Mouse (Mus musculus) forebrain, embryonic 13.5 days (tissue): Measurements from ENCODE around the gene Naglu. TPM values are rescaled to one million over a fixed set of nuclear protein-coding genes. Genes with fewer than 3 reads are reported as not detected.

ENCODE experiments used
- ATAC-seq: fragments of 200-750 bp; cut with Nextera tagmentation; 2 replicates; pipeline ENCODE4 v1.8.0; 2017
- H3K27ac ChIP-seq: fragments of 300-500 bp; sonication (generic); 2 replicates; pipeline ENCODE4 v1.5.1; 2015; ENCODE audit warnings: inconsistent platforms, mild to moderate bottlenecking, moderate library complexity
- H3K27me3 ChIP-seq: fragments of 300-500 bp; sonication (generic); 2 replicates; pipeline ENCODE4 v1.6.1; 2015; ENCODE audit warnings: mild to moderate bottlenecking, inconsistent platforms
- H3K36me3 ChIP-seq: fragments of 300-500 bp; sonication (generic); 2 replicates; pipeline ENCODE4 v1.6.1; 2015; ENCODE audit warnings: mild to moderate bottlenecking, inconsistent platforms; ENCODE audit not compliant: poor library complexity, severe bottlenecking
- H3K4me1 ChIP-seq: fragments of 300-500 bp; sonication (generic); 2 replicates; pipeline ENCODE4 v1.6.1; 2015; ENCODE audit warnings: inconsistent platforms
- H3K4me2 ChIP-seq: fragments of 300-500 bp; sonication (generic); 2 replicates; pipeline ENCODE4 v1.6.1; 2015; ENCODE audit warnings: inconsistent platforms, mild to moderate bottlenecking, moderate library complexity
- H3K4me3 ChIP-seq: fragments of 300-500 bp; sonication (generic); 2 replicates; pipeline ENCODE4 v1.5.1; 2015; ENCODE audit warnings: mild to moderate bottlenecking, inconsistent platforms
- H3K9ac ChIP-seq: fragments of 300-500 bp; sonication (generic); 2 replicates; pipeline ENCODE4 v1.6.1; 2015; ENCODE audit warnings: mild to moderate bottlenecking, inconsistent platforms
- H3K9me3 ChIP-seq: fragments of 300-500 bp; sonication (generic); replicated peaks from 2 replicates; pipeline ENCODE4 v1.6.1; 2016; ENCODE audit warnings: inconsistent platforms
- WGBS: fragments of 180-500 bp; shearing (Covaris S2); methylation state at CpG from one replicate; pipeline ENCODE4 v1.1.7; 2015; 5-methylcytosine and 5-hydroxymethylcytosine counted together
- polyA plus RNA-seq: library from polyadenylated mRNA; unstranded; fragments of >200 nt; fragmentation: Nextera tagmentation; extraction: Ambion mirVana; gene quantifications from 2 replicates; pipeline ENCODE4 v1.2.1, GENCODE M21; 2015

The Naglu gene
- polyA plus RNA-seq, 1 experiment from 2014 or later: 4.8 TPM

GRCm38 (mm10) chr11:101037795-101038194, 32.0 kb upstream of the Naglu start:
- WGBS: 84% methylated on average over 10 of the region's 10 CpGs
- Histone ChIP-seq H3K4me1 (no peaks in the 10 kb centered on the region), H3K9me3 (no peaks in the 10 kb centered on the region), H3K27me3 (no peaks in the 10 kb centered on the region), H3K4me2 (no peak overlapping the region), H3K4me3 (no peak overlapping the region), H3K27ac (no peak overlapping the region), H3K9ac (no peak overlapping the region), H3K36me3 (peaks cover 94% of the 10 kb centered on the region)
- ATAC-seq: no peak

- Histone ChIP-seq H3K9ac (no peak overlapping the region), H3K36me3 (peaks cover 99% of the 10 kb centered on the region)
Measured at GRCm38 (mm10) chr11:101045826-101046225, 24.0 kb upstream of the Naglu start.

GRCm38 (mm10) chr11:101046440-101046839, 23.4 kb upstream of the Naglu start:
- no peaks in the 10 kb centered on the region for H3K27me3 ChIP-seq
- H3K9ac ChIP-seq: no peak overlapping the region
- H3K36me3 ChIP-seq: peaks cover 100% of the 10 kb centered on the region
- H3K9me3 ChIP-seq: no peaks in the 10 kb centered on the region
- WGBS: 78% methylated on average over 9 of the region's 9 CpGs
- H3K4me3 ChIP-seq: no peak overlapping the region
- H3K27ac ChIP-seq: no peak overlapping the region
- ATAC-seq: no peak
- no peaks in the 10 kb centered on the region for H3K4me1 ChIP-seq
- no peak overlapping the region for H3K4me2 ChIP-seq

More at GRCm38 (mm10) chr11:101045826-101046225, 24.0 kb upstream of the Naglu start:
- H3K9me3 ChIP-seq: no peaks in the 10 kb centered on the region
- H3K4me2 ChIP-seq: no peak overlapping the region
- ATAC-seq: no peak
- no peaks in the 10 kb centered on the region for H3K27me3 ChIP-seq
- no peaks in the 10 kb centered on the region for H3K4me1 ChIP-seq
- 93% methylated on average over 4 of the region's 4 CpGs for WGBS
- H3K27ac ChIP-seq: no peak overlapping the region
- H3K4me3 ChIP-seq: no peak overlapping the region

GRCm38 (mm10) chr11:101047502-101047901, 22.3 kb upstream of the Naglu start:
- Histone ChIP-seq H3K9me3 (no peaks in the 10 kb centered on the region), H3K36me3 (peaks cover 100% of the 10 kb centered on the region), H3K4me2 (no peak overlapping the region), H3K27me3 (no peaks in the 10 kb centered on the region), H3K4me1 (no peaks in the 10 kb centered on the region), H3K27ac (no peak overlapping the region), H3K9ac (no peak overlapping the region), H3K4me3 (no peak overlapping the region)
- 83% methylated on average over 3 of the region's 3 CpGs for WGBS
- ATAC-seq: no peak

- H3K4me1 ChIP-seq: no peaks in the 10 kb centered on the region
- no peaks in the 10 kb centered on the region for H3K27me3 ChIP-seq
- H3K9me3 ChIP-seq: no peaks in the 10 kb centered on the region
- no peak for ATAC-seq
- WGBS: 88% methylated on average over 9 of the region's 9 CpGs
- H3K4me2 ChIP-seq: no peak overlapping the region
- H3K27ac ChIP-seq: no peak overlapping the region
- H3K4me3 ChIP-seq: no peak overlapping the region
- no peak overlapping the region for H3K9ac ChIP-seq
- H3K36me3 ChIP-seq: peaks cover 98% of the 10 kb centered on the region
Measured at GRCm38 (mm10) chr11:101050359-101050758, 19.5 kb upstream of the Naglu start.

GRCm38 (mm10) chr11:101051051-101051493, 18.7 kb upstream of the Naglu start:
- Histone ChIP-seq H3K27ac (no peak overlapping the region), H3K36me3 (peaks cover 98% of the 10 kb centered on the region), H3K9ac (no peak overlapping the region), H3K27me3 (no peaks in the 10 kb centered on the region), H3K4me2 (no peak overlapping the region), H3K4me3 (no peak overlapping the region), H3K9me3 (no peaks in the 10 kb centered on the region), H3K4me1 (no peaks in the 10 kb centered on the region)
- ATAC-seq: no peak; the same call in 1 of the 2 replicates
- WGBS: 85% methylated on average over 6 of the region's 6 CpGs

GRCm38 (mm10) chr11:101051617-101052016, 18.2 kb upstream of the Naglu start:
- Histone ChIP-seq H3K9me3 (no peaks in the 10 kb centered on the region), H3K4me1 (no peaks in the 10 kb centered on the region), H3K27ac (no peak overlapping the region), H3K9ac (no peak overlapping the region), H3K4me2 (no peak overlapping the region), H3K4me3 (no peak overlapping the region), H3K36me3 (peaks cover 97% of the 10 kb centered on the region), H3K27me3 (no peaks in the 10 kb centered on the region)
- no peak for ATAC-seq
- WGBS: 90% methylated on average over 8 of the region's 8 CpGs

- Histone ChIP-seq H3K27me3 (no peaks in the 10 kb centered on the region), H3K27ac (no peak overlapping the region), H3K36me3 (peaks cover 96% of the 10 kb centered on the region), H3K4me1 (no peaks in the 10 kb centered on the region), H3K9ac (no peak overlapping the region), H3K4me3 (no peak overlapping the region), H3K9me3 (no peaks in the 10 kb centered on the region), H3K4me2 (no peak overlapping the region)
- no peak for ATAC-seq
- 94% methylated on average over 10 of the region's 10 CpGs for WGBS
Measured at GRCm38 (mm10) chr11:101052751-101053473, 16.9 kb upstream of the Naglu start.

- Histone ChIP-seq H3K9ac (no peak overlapping the region), H3K27ac (no peak overlapping the region), H3K4me3 (no peak overlapping the region), H3K27me3 (no peaks in the 10 kb centered on the region), H3K9me3 (no peaks in the 10 kb centered on the region), H3K4me1 (no peaks in the 10 kb centered on the region), H3K4me2 (no peak overlapping the region), H3K36me3 (peaks cover 94% of the 10 kb centered on the region)
- 100% methylated on average over 1 of the region's 1 CpGs for WGBS
- ATAC-seq: no peak
Measured at GRCm38 (mm10) chr11:101053974-101054373, 15.8 kb upstream of the Naglu start.

- H3K36me3 ChIP-seq: peaks cover 91% of the 10 kb centered on the region
- 83% methylated on average over 14 of the region's 14 CpGs for WGBS
- no peak overlapping the region for H3K9ac ChIP-seq
- no peak for ATAC-seq
- H3K4me1 ChIP-seq: no peaks in the 10 kb centered on the region
- H3K27me3 ChIP-seq: no peaks in the 10 kb centered on the region
- H3K9me3 ChIP-seq: no peaks in the 10 kb centered on the region
- no peak overlapping the region for H3K4me2 ChIP-seq
- no peak overlapping the region for H3K4me3 ChIP-seq
- no peak overlapping the region for H3K27ac ChIP-seq
Measured at GRCm38 (mm10) chr11:101055418-101055817, 14.4 kb upstream of the Naglu start.

- peaks cover 90% of the 10 kb centered on the region for H3K36me3 ChIP-seq
- no peak overlapping the region for H3K4me3 ChIP-seq
- no peaks in the 10 kb centered on the region for H3K9me3 ChIP-seq
- H3K4me2 ChIP-seq: no peak overlapping the region
- 0 out of 2 replicates have a peak overlapping the region, but pooled peaks have one; percentile 19 for H3K27ac ChIP-seq
- H3K27me3 ChIP-seq: no peaks in the 10 kb centered on the region
- H3K9ac ChIP-seq: no peak overlapping the region
- no peak for ATAC-seq
- H3K4me1 ChIP-seq: no peaks in the 10 kb centered on the region
- 63% methylated on average over 8 of the region's 8 CpGs for WGBS
Measured at GRCm38 (mm10) chr11:101056885-101057284, 12.9 kb upstream of the Naglu start.

GRCm38 (mm10) chr11:101057860-101058259, 12.0 kb upstream of the Naglu start:
- WGBS: 28% methylated on average over 5 of the region's 5 CpGs
- Histone ChIP-seq H3K4me1 (no peaks in the 10 kb centered on the region), H3K9me3 (no peaks in the 10 kb centered on the region), H3K36me3 (peaks cover 90% of the 10 kb centered on the region), H3K4me2 (no peak overlapping the region), H3K27me3 (no peaks in the 10 kb centered on the region), H3K27ac (no peak overlapping the region), H3K9ac (no peak overlapping the region), H3K4me3 (no peak overlapping the region)
- no peak for ATAC-seq

- Histone ChIP-seq H3K4me2 (no peak overlapping the region), H3K27me3 (no peaks in the 10 kb centered on the region), H3K9me3 (no peaks in the 10 kb centered on the region), H3K4me3 (no peak overlapping the region), H3K36me3 (peaks cover 90% of the 10 kb centered on the region), H3K27ac (no peak overlapping the region), H3K9ac (no peak overlapping the region), H3K4me1 (no peaks in the 10 kb centered on the region)
- no peak for ATAC-seq
- 82% methylated on average over 5 of the region's 5 CpGs for WGBS
Measured at GRCm38 (mm10) chr11:101058726-101059125, 11.1 kb upstream of the Naglu start.
